Mouse (Mus musculus): Measurements from ENCODE around the gene Zfp346. TPM values are rescaled to one million over a fixed set of nuclear protein-coding genes. Genes with fewer than 3 reads are reported as not detected.

Gene Zfp346
- total and polyA plus RNA-seq, 3 experiments: 11.3 to 18.6 (median 12.4) TPM

DNA sequence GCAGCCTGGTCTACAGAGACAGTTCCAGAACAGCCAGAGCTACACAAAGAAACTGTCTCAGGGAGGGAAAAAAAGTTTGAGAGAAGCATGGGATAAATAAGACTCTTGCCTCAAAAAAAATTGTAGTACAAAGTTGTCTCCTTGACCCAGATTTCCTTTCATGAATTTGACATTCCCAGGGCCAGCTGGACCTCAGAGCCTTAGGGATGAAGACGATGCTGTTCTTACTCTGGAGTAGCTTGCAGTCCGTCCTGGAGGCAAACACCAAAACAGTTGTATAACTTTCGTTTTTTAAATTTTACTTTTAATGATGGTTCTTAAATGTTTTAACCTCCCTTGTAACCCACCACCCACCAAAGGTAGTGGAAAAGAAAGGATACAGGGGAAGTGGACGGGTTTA, 2.0 kb downstream of the Zfp346 start:
- no peak overlapping the region for H3K9ac ChIP-seq (ENCODE audit: insufficient read depth, low read depth)
- H3K79me2 ChIP-seq (replicated peaks; ENCODE audit: control insufficient read depth, extremely low read depth, insufficient read depth, poor library complexity, severe bottlenecking): peaks cover 11% of the 10 kb centered on the region
- no peak overlapping the region for H3K4me3 ChIP-seq (replicated peaks in 1 of 3; ENCODE audit: low read depth in 2 of 3, low read length in 2 of 3, poor library complexity in 1 of 3)
- no peak for TF ChIP-seq USF2 (conservative IDR thresholded peaks at IDR 0.05; ENCODE audit: low read depth, low read length)
- no peak for TF ChIP-seq MAFK (IDR thresholded peaks at IDR 0.05; ENCODE audit: insufficient replicate concordance, low read length)
- no peak for TF ChIP-seq CTCF (conservative IDR thresholded peaks at IDR 0.05 in 1 of 2, IDR thresholded peaks at IDR 0.05 in 1 of 2; ENCODE audit: low read depth in 2 of 2, low read length in 2 of 2)
- TF ChIP-seq CHD2 (IDR thresholded peaks at IDR 0.05; ENCODE audit: low read length): no peak
- TF ChIP-seq USF1 (IDR thresholded peaks at IDR 0.05; ENCODE audit: low read depth, low read length): no peak
- no peak for TF ChIP-seq JUN (IDR thresholded peaks at IDR 0.05; ENCODE audit: insufficient read depth, low read depth, low read length)
- no peak for TF ChIP-seq POLR2A (IDR thresholded peaks at IDR 0.05; ENCODE audit: low read depth, low read length)
- no peak for TF ChIP-seq POLR2AphosphoS2 (IDR thresholded peaks at IDR 0.05; ENCODE audit: low read depth, low read length)
- H3K27me3 ChIP-seq (replicated peaks): no peaks in the 10 kb centered on the region
- H3K9me3 ChIP-seq (replicated peaks; ENCODE audit: low read length): no peaks in the 10 kb centered on the region
- H3K4me1 ChIP-seq (ENCODE audit: control insufficient read depth in 1 of 2, insufficient read depth in 2 of 2): peaks cover 4 to 32% of the 10 kb centered on the region in 2 experiments; a peak in 3 of 4 replicates
- in situ Hi-C loops (cut with MboI; ENCODE audit: low pct_ligation_motif_present, low pct_unique_long_range_greater_than_20kb, low sequenced_read_pairs) (no loop called here), dilution Hi-C loops (cut with MboI; ENCODE audit: extremely low pct_ligation_motif_present, extremely low pct_unique_long_range_greater_than_20kb, low sequenced_read_pairs) (no loop called here)
- H3K4me2 ChIP-seq (ENCODE audit: insufficient read depth, low read depth, poor library complexity, severe bottlenecking): no peak overlapping the region
- DNase-seq (ENCODE audit: extremely low read depth): no peak
- H3K36me3 ChIP-seq (replicated peaks in 1 of 2; ENCODE audit: control insufficient read depth in 1 of 2, insufficient read depth in 1 of 2, low read length in 1 of 2): peaks cover 8 to 38% of the 10 kb centered on the region in 2 experiments
- H3K27ac ChIP-seq (ENCODE audit: insufficient read depth, low read depth): no peak overlapping the region

DNA sequence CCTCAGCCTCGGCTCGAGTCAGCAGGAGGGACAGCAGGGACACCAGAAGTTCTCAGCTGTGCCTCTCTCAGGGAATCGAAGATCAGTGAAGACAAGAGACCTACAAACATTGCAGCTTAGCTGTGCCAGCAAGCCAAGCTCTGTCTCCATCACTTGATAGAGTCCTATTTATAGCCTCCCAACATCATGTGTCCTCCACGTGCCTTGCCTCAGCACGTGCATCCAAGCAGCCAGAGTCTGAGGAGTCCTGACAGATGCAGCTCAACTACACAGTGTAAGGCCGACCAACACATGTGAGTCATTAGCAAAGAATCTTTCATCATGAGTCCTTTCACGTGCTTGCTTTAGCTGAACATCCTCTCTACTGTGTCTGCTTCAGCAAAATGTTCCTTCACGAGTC, 2.6 kb downstream of the Zfp346 start:
- no peak for DNase-seq (ENCODE audit: extremely low read depth)
- H3K4me2 ChIP-seq (ENCODE audit: insufficient read depth, low read depth, poor library complexity, severe bottlenecking): no peak overlapping the region
- peaks cover 9 to 42% of the 10 kb centered on the region in 2 experiments for H3K36me3 ChIP-seq (replicated peaks in 1 of 2; ENCODE audit: control insufficient read depth in 1 of 2, insufficient read depth in 1 of 2, low read length in 1 of 2)
- H3K27me3 ChIP-seq (replicated peaks): no peaks in the 10 kb centered on the region
- H3K9me3 ChIP-seq (replicated peaks; ENCODE audit: low read length): no peaks in the 10 kb centered on the region
- peaks cover 4 to 32% of the 10 kb centered on the region in 2 experiments; a peak in 3 of 4 replicates for H3K4me1 ChIP-seq (ENCODE audit: control insufficient read depth in 1 of 2, insufficient read depth in 2 of 2)
- H3K4me3 ChIP-seq (replicated peaks in 1 of 3; ENCODE audit: low read depth in 2 of 3, low read length in 2 of 3, poor library complexity in 1 of 3): no peak overlapping the region
- no peak overlapping the region for H3K27ac ChIP-seq (ENCODE audit: insufficient read depth, low read depth)
- in situ Hi-C loops (cut with MboI; ENCODE audit: low pct_ligation_motif_present, low pct_unique_long_range_greater_than_20kb, low sequenced_read_pairs): no loop called here
- H3K79me2 ChIP-seq (replicated peaks; ENCODE audit: control insufficient read depth, extremely low read depth, insufficient read depth, poor library complexity, severe bottlenecking): peaks cover 11% of the 10 kb centered on the region
- dilution Hi-C loops (cut with MboI; ENCODE audit: extremely low pct_ligation_motif_present, extremely low pct_unique_long_range_greater_than_20kb, low sequenced_read_pairs): no loop called here
- no peak for TF ChIP-seq RAD21 (IDR thresholded peaks at IDR 0.05; ENCODE audit: low read depth, low read length)
- no peak for TF ChIP-seq POLR2AphosphoS2 (IDR thresholded peaks at IDR 0.05; ENCODE audit: low read depth, low read length)
- TF ChIP-seq NELFE (IDR thresholded peaks at IDR 0.05; ENCODE audit: low read depth, low read length): no peak
- no peak for TF ChIP-seq GABPA (IDR thresholded peaks at IDR 0.05; ENCODE audit: insufficient replicate concordance, low read depth, low read length)
- TF ChIP-seq MEF2A (IDR thresholded peaks at IDR 0.05; ENCODE audit: borderline replicate concordance, low read depth, low read length): no peak
- no peak for TF ChIP-seq ETS1 (conservative IDR thresholded peaks at IDR 0.05; ENCODE audit: low read depth, low read length)
- no peak for TF ChIP-seq IRF4 (IDR thresholded peaks at IDR 0.05; ENCODE audit: low read depth, low read length)
- no peak for TF ChIP-seq MAFK (IDR thresholded peaks at IDR 0.05; ENCODE audit: insufficient replicate concordance, low read length)
- no peak overlapping the region for H3K9ac ChIP-seq (ENCODE audit: insufficient read depth, low read depth)

DNA sequence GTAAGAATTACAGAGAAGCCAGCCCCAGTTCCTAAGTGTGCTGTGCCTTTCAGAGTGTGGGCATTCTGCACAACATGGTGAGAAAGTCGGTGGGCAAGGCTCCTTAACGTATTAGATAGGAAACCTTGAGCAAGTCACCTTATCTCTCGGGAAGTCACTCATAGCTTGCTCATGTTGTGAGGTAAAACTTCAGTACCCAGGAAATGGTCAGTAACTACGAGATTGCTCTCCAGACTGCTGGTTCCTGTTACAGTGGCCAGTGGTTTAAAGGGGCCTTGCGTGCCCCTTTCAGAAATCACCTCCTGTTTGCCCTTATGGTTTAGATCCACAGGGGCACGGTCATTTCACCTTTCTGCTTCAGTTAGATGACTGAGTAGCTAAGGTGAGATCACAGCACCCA, 9.3 kb downstream of the Zfp346 start:
- in situ Hi-C loops (cut with MboI; ENCODE audit: low pct_ligation_motif_present, low pct_unique_long_range_greater_than_20kb, low sequenced_read_pairs) (no loop called here), dilution Hi-C loops (cut with MboI; ENCODE audit: extremely low pct_ligation_motif_present, extremely low pct_unique_long_range_greater_than_20kb, low sequenced_read_pairs) (no loop called here)
- Histone ChIP-seq H3K79me2 (replicated peaks; ENCODE audit: control insufficient read depth, extremely low read depth, insufficient read depth, poor library complexity, severe bottlenecking) (no peaks in the 10 kb centered on the region), H3K27me3 (replicated peaks) (no peaks in the 10 kb centered on the region), H3K9me3 (replicated peaks; ENCODE audit: low read length) (no peaks in the 10 kb centered on the region), H3K36me3 (replicated peaks in 1 of 2; ENCODE audit: control insufficient read depth in 1 of 2, insufficient read depth in 1 of 2, low read length in 1 of 2) (peaks cover 52 to 84% of the 10 kb centered on the region in 2 experiments), H3K27ac (ENCODE audit: insufficient read depth, low read depth) (no peak overlapping the region), H3K9ac (ENCODE audit: insufficient read depth, low read depth) (no peak overlapping the region), H3K4me2 (ENCODE audit: insufficient read depth, low read depth, poor library complexity, severe bottlenecking) (no peak overlapping the region), H3K4me3 (replicated peaks in 1 of 3; ENCODE audit: low read depth in 2 of 3, low read length in 2 of 3, poor library complexity in 1 of 3) (no peak overlapping the region), H3K4me1 (ENCODE audit: control insufficient read depth in 1 of 2, insufficient read depth in 2 of 2) (peaks cover 4 to 8% of the 10 kb centered on the region in 2 experiments; a peak in 2 of 4 replicates)
- TF ChIP-seq SIN3A (IDR thresholded peaks at IDR 0.05; ENCODE audit: low read length): no peak
- TF ChIP-seq TCF12 (IDR thresholded peaks at IDR 0.05; ENCODE audit: low read depth, low read length): no peak
- no peak for TF ChIP-seq CTCF (conservative IDR thresholded peaks at IDR 0.05 in 1 of 2, IDR thresholded peaks at IDR 0.05 in 1 of 2; ENCODE audit: low read depth in 2 of 2, low read length in 2 of 2)
- no peak for TF ChIP-seq MYC (IDR thresholded peaks at IDR 0.05; ENCODE audit: low read depth, low read length)
- TF ChIP-seq PAX5 (IDR thresholded peaks at IDR 0.05; ENCODE audit: low read length): no peak
- no peak for TF ChIP-seq POLR2A (IDR thresholded peaks at IDR 0.05; ENCODE audit: low read depth, low read length)
- no peak for TF ChIP-seq ZKSCAN1 (IDR thresholded peaks at IDR 0.05; ENCODE audit: borderline replicate concordance, low read depth, low read length)
- no peak for TF ChIP-seq ZC3H11A (IDR thresholded peaks at IDR 0.05; ENCODE audit: low read depth, low read length)
- no peak for TF ChIP-seq CHD1 (IDR thresholded peaks at IDR 0.05; ENCODE audit: low read depth, low read length)
- no peak for TF ChIP-seq NRF1 (IDR thresholded peaks at IDR 0.05; ENCODE audit: low read depth, low read length)
- TF ChIP-seq POLR2AphosphoS2 (IDR thresholded peaks at IDR 0.05; ENCODE audit: low read depth, low read length): no peak
- TF ChIP-seq ZNF384 (IDR thresholded peaks at IDR 0.05; ENCODE audit: low read depth, low read length): no peak
- no peak for DNase-seq (ENCODE audit: extremely low read depth)
